Mouse (Mus musculus) cortical plate, adult 2 months (tissue): ENCODE results near the gene Chrm4. TPM values are rescaled to one million over a fixed set of nuclear protein-coding genes. Genes with fewer than 3 reads are reported as not detected.

Experiments
- H3K27ac ChIP-seq: fragments of 200-500 bp; 2 replicates; pipeline ENCODE4 v1.5.1; 2012; ENCODE audit warnings: low read length, control low read depth, inconsistent platforms; ENCODE audit not compliant: insufficient read depth
- H3K4me1 ChIP-seq: fragments of 200-500 bp; 2 replicates; pipeline ENCODE4 v1.6.1; 2011; ENCODE audit warnings: low read length; ENCODE audit not compliant: control insufficient read depth, insufficient read depth
- H3K4me3 ChIP-seq: fragments of 200-500 bp; 2 replicates; pipeline ENCODE4 v1.5.1; 2011; ENCODE audit warnings: mild to moderate bottlenecking, low read length, control low read depth; ENCODE audit not compliant: insufficient read depth
- CTCF ChIP-seq: fragments of 200-500 bp; IDR thresholded peaks from 2 replicates; pipeline ENCODE4 v1.5.1; 2011; ENCODE audit warnings: mild to moderate bottlenecking, control low read depth, low read length; ENCODE audit not compliant: insufficient read depth; ENCODE audit errors: extremely low read depth
- POLR2A ChIP-seq: fragments of 200-500 bp; IDR thresholded peaks from 2 replicates; pipeline ENCODE4 v1.6.1; 2011; ENCODE audit warnings: mild to moderate bottlenecking, low read length, control low read depth; ENCODE audit not compliant: insufficient read depth; ENCODE audit errors: extremely low read depth
- polyA plus RNA-seq: library from polyadenylated mRNA; depleted of rRNA; stranded (reverse); fragments of >200 nt; gene quantifications from 2 replicates; pipeline ENCODE4 v1.2.3, GENCODE M21; 2012

The Chrm4 gene
- polyA plus RNA-seq, 1 experiment: 45.0 TPM

GRCm38 (mm10) chr2:91928534-91929350 lies 1.7 kb downstream of the Chrm4 start:
- 0 out of 2 replicates have a peak overlapping the region, but pooled peaks have one; percentile 10 for H3K27ac ChIP-seq
- no peak overlapping the region for H3K4me3 ChIP-seq
- TF ChIP-seq POLR2A (no peak), CTCF (no peak)
- H3K4me1 ChIP-seq: peaks cover 9% of the 10 kb centered on the region

- Histone ChIP-seq H3K4me3 (no peak overlapping the region), H3K27ac (no peak overlapping the region), H3K4me1 (peaks cover 9% of the 10 kb centered on the region)
- TF ChIP-seq POLR2A (no peak), CTCF (no peak)
Observed at GRCm38 (mm10) chr2:91929455-91929854, 2.4 kb downstream of the Chrm4 start.

GRCm38 (mm10) chr2:91929936-91930335 lies 2.9 kb downstream of the Chrm4 start:
- peak; percentile 69 for TF ChIP-seq CTCF
- TF ChIP-seq POLR2A: no peak
- H3K27ac ChIP-seq: no peak overlapping the region
- peaks cover 7% of the 10 kb centered on the region for H3K4me1 ChIP-seq
- no peak overlapping the region for H3K4me3 ChIP-seq

GRCm38 (mm10) chr2:91930761-91931291 lies 3.8 kb downstream of the Chrm4 start:
- no peak overlapping the region for H3K27ac ChIP-seq
- H3K4me1 ChIP-seq: peaks cover 5% of the 10 kb centered on the region
- no peak for TF ChIP-seq CTCF
- TF ChIP-seq POLR2A: no peak
- peak overlapping the region; percentile 12; the same call in 1 of the 2 replicates for H3K4me3 ChIP-seq

GRCm38 (mm10) chr2:91931328-91932159 lies 4.5 kb downstream of the Chrm4 start:
- TF ChIP-seq CTCF (no peak), POLR2A (peak; percentile 35; the same call in 1 of the 2 replicates)
- Histone ChIP-seq H3K4me3 (peak overlapping the region; percentile 12), H3K4me1 (peaks cover 2% of the 10 kb centered on the region; the same call in 1 of the 2 replicates), H3K27ac (no peak overlapping the region)

- Histone ChIP-seq H3K4me1 (peaks cover 4% of the 10 kb centered on the region; the same call in 1 of the 2 replicates), H3K27ac (no peak within 1 kb of the TSS), H3K4me3 (peak within 1 kb of the TSS; percentile 12)
- TF ChIP-seq CTCF (no peak), POLR2A (no peak)
Observed at GRCm38 (mm10) chr2:91932160-91932711, 5.2 kb downstream of the Chrm4 start, which contains the start of gene Mdk. Gene Mdk, minus strand, starts transcription at chr2:91932297.

GRCm38 (mm10) chr2:91932737-91933350 lies 5.8 kb downstream of the Chrm4 start:
- TF ChIP-seq CTCF: no peak
- Histone ChIP-seq H3K27ac (no peak overlapping the region), H3K4me1 (peaks cover 4% of the 10 kb centered on the region; the same call in 1 of the 2 replicates), H3K4me3 (no peak overlapping the region)

GRCm38 (mm10) chr2:91933471-91933870 lies 6.4 kb downstream of the Chrm4 start:
- Histone ChIP-seq H3K4me1 (peaks cover 3% of the 10 kb centered on the region; the same call in 1 of the 2 replicates), H3K27ac (no peak overlapping the region), H3K4me3 (no peak overlapping the region)
- TF ChIP-seq POLR2A (no peak), CTCF (no peak)

- Histone ChIP-seq H3K27ac (no peak overlapping the region), H3K4me3 (no peak overlapping the region), H3K4me1 (0 out of 2 replicates have a peak, but pooled peaks cover 2% of the 10 kb centered on the region)
- TF ChIP-seq POLR2A: no peak
Observed at GRCm38 (mm10) chr2:91934016-91934415, 7.0 kb downstream of the Chrm4 start.
